Mouse (Mus musculus) fibroblast of lung, adult 2 months (primary cell): Measurements from ENCODE around the gene Usp40.

Source experiments
- DNase-seq: peaks from one replicate; pipeline ENCODE4 v3.0.0-alpha.2; 2011; ENCODE audit warnings: low read depth

The Usp40 gene

GRCm38 (mm10) chr1:87947681-87948091 is 60.7 kb downstream of the Usp40 start:
- no peak for DNase-seq

- no peak for DNase-seq
Observed at GRCm38 (mm10) chr1:87941765-87942164, 66.6 kb downstream of the Usp40 start.

- DNase-seq: no peak
Observed at GRCm38 (mm10) chr1:87936516-87936915, 71.8 kb downstream of the Usp40 start.

DNA sequence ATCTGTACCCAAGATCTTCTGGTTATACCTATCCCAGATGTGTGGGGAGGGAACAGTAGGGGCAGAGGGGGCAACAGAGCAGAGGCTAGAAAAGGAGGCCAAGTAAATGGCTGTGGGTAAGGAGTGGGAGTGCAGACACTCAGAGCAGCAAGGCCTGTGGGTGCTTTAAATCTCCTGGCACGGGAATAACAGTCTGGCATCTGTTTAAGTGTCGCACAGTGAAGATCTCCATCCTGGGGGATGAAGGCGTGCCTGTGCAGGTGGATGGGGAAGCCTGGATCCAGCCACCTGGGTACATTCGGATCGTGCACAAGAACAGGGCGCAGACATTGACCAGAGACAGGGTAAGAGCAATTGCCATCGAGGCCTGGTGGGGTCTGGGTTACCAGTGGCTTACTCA is 72.3 kb downstream of the Usp40 start:
- DNase-seq: no peak

GRCm38 (mm10) chr1:87935546-87935945 is 72.8 kb downstream of the Usp40 start:
- DNase-seq: no peak

DNA sequence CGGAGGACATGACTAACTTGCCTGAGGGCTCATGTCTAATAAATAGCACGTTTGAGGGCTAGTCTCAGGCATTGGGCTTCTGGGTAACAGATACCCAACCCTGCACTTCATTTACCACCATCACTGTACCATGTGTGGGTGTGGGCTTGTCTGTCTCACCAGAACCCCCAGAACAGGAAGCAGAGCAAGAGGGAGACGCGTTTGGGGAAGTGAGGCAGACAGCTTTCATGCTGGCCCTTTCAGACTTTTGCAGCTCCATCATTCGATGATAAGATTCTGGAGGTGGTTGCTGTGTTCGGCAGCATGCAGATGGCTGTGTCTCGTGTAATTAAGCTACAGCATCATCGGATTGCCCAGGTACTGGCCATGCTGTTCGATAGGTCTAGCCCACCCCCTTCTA is 73.3 kb downstream of the Usp40 start:
- DNase-seq: no peak

- DNase-seq: no peak
Observed at GRCm38 (mm10) chr1:87933051-87933450, 75.3 kb downstream of the Usp40 start.

DNA sequence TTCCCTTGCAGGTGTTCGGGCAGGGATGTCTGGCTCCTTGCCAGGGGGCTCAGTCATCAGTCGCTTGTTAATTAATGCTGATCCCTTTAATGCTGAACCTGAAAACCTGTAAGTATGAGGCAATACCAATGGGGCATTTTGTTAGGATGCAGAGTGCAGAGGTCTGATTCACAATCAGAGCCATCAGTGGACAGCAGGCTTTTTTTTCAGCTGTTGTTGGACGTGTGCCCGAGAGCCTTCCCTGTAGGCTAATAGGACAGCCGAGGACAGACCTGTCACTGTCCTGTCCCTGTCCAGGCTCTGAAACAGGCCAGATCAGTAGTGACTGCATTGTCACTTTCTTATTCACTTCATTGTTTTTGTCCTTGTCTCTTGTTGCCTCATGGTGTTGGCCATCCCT is 78.6 kb downstream of the Usp40 start:
- DNase-seq: no peak

- no peak for DNase-seq
Observed at GRCm38 (mm10) chr1:87924888-87925287, 83.5 kb downstream of the Usp40 start.

- DNase-seq: no peak
Observed at GRCm38 (mm10) chr1:87922666-87923065, 85.7 kb downstream of the Usp40 start.

- DNase-seq: no peak
Observed at GRCm38 (mm10) chr1:87920056-87920614, 88.2 kb downstream of the Usp40 start.

- DNase-seq: no peak
Observed at GRCm38 (mm10) chr1:87918061-87918460, 90.3 kb downstream of the Usp40 start.

GRCm38 (mm10) chr1:87917361-87917760 is 91.0 kb downstream of the Usp40 start:
- no peak for DNase-seq

DNA sequence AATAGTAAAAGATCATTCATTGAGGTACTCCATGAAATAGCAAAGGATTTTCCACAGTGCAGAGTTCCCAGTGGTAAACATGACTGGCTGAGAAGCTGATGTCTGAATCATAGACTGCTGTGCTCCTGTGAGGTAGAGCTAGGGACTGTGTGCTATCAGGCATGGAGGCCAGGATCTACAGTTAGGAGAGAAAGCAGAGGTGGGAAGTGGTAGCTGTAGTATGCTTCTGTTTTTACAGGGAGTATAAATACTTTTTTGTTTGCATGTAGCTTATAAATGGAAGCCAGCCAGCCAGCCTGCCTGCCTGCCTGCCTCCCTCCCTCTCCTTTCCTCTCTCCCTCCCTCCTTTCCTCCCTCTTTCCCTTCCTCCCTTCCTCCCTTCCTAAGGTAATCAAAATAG is 95.0 kb downstream of the Usp40 start:
- no peak for DNase-seq

DNA sequence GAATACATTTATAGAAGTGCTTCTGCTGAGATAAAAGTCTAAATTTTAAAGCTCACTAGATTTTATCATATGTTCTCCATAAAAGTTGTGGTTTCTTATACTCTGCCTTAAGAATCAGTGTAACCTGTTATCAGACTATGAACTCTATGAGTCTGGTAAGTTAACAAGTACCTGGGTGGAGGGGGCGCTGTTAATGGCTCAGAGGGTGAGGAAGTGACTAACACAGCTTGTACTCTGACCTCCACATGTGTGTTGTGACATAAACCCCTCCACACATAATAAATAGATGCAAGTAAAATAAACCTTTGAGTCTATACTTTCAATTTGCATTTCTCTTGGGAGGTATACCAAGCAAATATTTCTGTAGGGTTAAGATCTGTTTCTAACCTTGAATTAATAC is 97.9 kb downstream of the Usp40 start:
- no peak for DNase-seq

GRCm38 (mm10) chr1:87909565-87909964 is 98.8 kb downstream of the Usp40 start:
- no peak for DNase-seq

GRCm38 (mm10) chr1:87908736-87909135 is 99.6 kb downstream of the Usp40 start:
- DNase-seq: no peak

GRCm38 (mm10) chr1:87908006-87908405 is 100.3 kb downstream of the Usp40 start:
- no peak for DNase-seq

DNA sequence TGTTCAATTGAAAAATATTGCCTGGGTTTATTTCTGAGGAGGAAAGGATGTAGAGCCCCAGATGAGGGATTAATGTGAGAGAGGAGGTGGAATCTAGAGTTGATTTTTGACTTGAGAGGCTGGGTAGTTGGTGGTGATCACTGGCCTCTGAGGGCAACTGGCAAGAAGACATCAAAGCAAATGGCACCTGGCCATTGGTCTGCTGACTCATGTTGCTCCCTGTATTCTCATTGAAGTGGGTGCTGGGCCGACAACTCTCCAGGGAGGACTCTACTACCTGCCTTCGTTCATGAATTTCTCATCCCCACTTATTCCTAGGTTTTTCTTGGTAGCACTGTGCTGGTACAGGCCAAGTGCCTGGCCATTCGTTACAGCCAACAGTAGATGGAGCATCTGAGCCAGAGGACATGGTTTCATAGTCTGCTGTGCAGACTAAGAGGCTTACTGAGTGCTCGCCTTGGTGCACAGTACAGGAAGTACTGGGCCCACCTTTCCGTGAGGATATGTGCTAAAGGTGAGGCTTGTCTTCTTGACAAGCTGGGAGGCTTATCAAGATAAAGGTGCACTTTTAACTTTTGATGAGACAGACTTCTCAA is 101.9 kb downstream of the Usp40 start:
- DNase-seq: no peak

- DNase-seq: no peak
Observed at GRCm38 (mm10) chr1:87902186-87902585, 106.2 kb downstream of the Usp40 start.

DNA sequence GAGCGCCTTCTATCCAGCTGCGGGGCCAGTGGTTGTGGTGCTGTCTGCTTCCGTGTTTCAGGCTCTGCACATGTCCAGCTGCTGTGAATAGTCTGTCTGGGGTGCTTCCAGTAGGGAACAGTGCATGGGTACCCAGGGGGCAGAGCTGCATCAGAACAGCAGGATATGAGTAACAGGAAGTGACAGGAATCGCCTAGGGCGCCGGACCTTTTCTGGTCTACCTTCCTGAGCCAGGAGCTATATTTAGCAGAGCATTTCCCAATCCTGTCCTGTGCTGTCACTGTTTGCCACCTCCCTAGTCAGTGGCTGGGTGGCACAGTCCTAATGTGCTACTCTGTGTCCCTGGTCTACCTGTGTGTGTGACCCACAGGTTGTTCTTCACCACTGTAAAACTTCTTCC is 107.4 kb downstream of the Usp40 start:
- no peak for DNase-seq

DNA sequence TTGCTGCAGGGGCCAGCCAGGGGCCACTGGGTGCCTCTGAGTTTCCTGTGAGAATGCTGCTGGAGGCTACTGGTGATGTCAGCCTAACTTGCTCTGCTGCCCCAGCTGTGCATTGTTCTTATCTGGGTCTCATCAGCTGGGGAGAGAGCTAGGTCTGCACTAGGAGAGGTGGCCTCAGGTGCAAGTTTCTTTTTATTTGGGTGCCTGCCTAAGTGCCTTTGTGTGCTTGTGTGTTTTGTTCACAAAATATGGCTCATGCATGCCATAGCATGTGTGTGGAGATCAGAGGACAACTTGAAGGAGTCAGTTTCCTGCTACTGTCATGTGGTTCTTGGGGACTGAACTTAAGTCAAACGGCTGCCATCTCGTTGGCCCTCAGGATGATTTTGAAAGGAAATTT is 108.7 kb downstream of the Usp40 start:
- no peak for DNase-seq

DNA sequence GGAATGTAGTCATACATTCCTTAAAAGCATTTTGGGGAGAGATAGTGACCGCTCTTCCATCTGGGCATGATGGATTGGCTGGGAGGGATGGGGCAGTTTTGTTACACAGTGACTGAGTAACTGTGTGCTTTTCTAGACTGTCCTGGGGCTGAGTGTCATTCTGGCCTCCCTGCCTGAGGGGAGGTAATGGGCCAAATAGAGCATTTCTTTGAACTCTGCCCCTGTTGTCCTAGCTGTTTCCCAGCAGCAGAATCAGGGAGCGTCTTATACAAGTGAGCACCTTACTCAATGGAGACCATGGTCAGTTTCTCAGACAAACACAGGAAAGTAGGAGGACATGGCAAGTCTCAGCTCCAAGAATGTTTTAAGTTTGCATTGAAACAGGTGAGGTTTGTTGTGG is 111.4 kb downstream of the Usp40 start:
- DNase-seq: no peak
